Mouse (Mus musculus) CD4-positive naive resting alpha-beta T cell, adult 76 days (primary cell): Measurements from ENCODE around the gene Prap1. TPM values are rescaled to one million over a fixed set of nuclear protein-coding genes. Genes with fewer than 3 reads are reported as not detected.

ENCODE experiments used
- total RNA-seq: library from RNA; stranded (reverse); gene quantifications from one replicate; pipeline ENCODE4 v1.2.4, GENCODE M21; 2023

Prap1 gene
- total RNA-seq = not detected

DNA sequence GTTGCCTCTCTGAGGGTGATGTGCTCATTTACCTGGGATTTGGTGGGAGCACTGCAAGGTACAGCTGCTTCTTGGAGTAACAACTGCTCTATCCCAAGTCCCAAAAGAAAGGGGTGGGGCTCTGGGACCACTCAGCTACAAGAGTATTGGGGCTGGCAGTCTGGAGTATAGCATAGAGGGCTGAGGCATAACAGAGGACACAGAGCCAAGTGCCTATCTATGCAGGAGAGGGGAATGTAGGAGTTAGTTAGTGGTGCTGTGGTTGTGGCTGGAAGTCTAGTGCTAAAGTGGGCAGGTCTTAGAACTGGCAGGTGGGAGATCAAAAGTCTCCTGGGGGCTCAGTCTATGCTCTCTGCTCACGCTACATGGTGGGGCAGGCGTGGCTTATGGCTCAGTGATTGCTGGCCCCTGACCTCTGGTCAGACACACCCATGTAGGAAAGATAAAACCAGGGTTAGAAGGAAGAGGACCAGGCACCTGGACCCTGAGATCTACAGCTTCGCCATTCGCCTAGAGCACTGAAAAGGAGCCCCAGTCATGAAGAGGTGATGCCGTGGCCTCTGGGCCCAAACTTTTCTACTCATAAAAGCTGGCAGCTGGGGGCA lies at the start of gene Prap1:
Gene Prap1, plus strand, starts transcription at position 472 of the 605 bp plus-strand sequence.

DNA sequence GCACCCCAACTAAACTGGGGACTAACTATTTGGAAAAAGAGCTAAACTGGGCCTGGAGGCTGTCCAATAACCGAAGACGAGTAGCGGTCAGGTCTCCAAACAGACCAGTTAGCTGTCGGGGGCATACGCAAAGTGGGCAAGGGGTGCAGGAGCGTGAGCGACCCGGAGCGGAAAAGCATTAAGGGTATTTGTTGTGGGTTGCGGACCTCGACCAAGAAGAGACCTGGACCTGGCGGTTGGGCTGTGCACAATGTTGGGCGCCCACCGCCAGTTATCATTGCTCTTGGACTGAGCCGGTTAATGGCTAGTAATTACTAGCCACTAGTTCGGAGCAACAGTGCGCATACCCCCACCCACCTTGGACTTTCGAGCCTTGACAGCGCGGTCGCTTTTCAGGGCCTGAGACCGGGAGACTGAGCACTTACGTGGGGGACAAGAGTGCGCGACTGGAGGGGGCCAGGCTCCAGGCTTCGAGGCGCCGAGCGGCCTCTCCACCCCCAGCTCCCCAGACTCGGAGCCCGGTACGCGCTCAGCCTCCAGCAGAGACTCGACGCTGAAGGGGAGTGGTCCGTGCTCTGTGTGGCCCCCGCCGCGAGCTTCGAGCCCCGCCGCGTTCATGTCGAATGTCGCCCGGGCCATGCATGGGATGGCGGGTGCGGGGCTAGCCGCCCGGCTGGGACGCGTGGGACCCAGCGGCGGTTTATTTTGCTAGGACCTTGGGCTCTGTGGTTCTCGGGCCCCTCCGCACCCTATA lies 44.7 kb upstream of the Prap1 start, which contains the start of gene Msx3:
Gene Msx3, minus strand, starts transcription at position 729 of the 754 bp plus-strand sequence.

DNA sequence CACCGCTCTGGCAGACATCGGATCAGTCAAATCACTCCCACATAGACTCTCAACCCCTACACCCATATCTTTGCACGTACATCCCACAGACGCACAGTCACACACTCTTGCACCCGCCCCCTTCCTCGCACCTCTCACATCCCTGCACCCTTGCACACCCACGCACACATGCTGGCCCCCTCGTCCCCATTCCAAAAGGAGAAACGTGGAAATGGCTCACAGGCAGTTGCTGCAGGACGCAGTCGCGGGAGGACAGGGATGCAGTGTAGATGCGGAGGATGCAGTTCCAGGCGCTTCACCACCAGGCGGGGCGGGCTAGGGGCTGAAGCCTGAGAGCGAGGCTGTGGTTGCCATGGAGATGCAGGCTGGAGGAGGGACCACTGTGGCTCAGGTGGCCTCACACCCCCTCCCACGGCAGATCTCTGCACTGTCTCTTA lies 10.9 kb upstream of the Prap1 start, which contains the start of gene Caly:
Gene Caly, minus strand, starts transcription at position 307 of the 437 bp plus-strand sequence.

DNA sequence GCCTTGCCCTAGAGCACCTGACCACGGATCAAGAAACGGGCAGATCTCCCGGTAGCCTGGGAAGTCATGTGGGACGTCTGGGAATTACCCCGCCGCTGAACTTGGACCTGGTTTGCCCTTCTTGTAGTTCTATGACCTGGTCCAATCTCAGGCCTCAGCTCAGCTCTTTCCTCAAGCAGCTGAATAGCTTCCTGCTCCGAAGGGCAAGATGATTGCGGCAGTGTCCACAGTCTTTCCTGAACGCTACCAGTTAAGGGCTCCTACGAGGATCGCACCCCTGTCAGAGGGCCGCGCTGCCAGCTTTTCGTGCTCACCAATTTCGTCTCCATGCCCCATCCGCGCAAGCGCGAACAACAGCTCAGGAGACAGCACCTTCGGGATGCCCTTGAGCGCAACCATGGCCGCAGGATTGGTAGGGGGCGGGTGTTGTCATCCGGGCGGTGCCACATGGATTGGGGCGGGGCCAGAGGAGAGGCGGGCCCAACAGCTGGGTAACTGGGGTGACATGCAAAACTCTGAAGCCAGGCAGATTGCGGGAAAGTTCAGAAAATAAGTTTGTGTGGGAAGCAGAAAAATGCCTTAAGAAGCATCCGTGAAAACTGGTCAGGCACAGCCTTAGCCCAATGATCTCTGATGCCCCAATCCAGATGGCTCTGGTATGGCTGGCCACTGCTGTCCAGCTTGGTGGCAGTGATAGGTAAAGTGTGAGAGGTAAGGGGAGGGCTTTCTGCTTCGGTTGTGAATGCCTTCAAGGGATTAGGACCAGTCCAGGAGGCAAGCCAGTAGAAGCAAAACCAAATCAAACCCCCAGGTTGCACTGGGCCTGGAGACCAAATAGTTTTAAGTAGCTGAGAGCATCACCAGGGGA lies 9.0 kb downstream of the Prap1 start, which contains the start of gene Fuom:
Gene Fuom, minus strand, starts transcription at position 449 of the 868 bp plus-strand sequence.

DNA sequence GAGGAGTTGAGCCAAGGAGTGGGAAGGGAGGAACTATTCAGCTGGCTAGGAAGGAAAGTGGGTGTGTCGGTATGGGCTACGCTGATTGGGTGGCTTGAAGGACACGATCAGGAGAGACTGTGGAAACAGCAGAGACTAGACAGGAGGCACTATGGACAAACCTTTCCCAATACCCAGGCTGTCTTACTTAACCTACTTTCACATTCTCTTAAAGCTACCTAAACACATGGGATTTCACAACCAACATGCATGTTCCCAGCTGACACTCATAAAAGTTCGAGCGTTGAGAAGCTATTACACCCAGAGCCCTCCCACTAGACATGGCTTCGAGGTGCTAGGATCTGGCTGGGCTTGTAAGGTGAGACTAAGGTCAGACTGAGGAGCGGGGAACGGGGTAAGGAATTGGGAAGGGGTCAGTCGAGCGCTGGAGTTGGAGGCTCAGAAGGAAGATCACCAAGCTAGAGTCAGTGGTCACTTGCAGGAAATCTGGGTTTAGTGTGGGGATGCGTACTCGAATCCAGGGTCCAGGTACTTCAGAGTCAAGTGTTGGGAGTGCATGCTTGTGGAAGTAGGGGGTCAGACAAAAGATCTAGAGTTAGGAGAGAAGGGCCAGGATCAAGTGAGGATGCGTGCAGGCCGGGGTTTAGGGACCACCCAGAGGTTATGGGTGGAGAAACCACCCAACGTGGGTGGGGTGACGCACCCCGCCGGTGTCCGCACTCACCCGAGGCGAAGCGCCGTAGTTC lies 22.6 kb downstream of the Prap1 start, which contains the start of gene Paox:
Gene Paox, plus strand, starts transcription at position 217 of the 746 bp plus-strand sequence.

DNA sequence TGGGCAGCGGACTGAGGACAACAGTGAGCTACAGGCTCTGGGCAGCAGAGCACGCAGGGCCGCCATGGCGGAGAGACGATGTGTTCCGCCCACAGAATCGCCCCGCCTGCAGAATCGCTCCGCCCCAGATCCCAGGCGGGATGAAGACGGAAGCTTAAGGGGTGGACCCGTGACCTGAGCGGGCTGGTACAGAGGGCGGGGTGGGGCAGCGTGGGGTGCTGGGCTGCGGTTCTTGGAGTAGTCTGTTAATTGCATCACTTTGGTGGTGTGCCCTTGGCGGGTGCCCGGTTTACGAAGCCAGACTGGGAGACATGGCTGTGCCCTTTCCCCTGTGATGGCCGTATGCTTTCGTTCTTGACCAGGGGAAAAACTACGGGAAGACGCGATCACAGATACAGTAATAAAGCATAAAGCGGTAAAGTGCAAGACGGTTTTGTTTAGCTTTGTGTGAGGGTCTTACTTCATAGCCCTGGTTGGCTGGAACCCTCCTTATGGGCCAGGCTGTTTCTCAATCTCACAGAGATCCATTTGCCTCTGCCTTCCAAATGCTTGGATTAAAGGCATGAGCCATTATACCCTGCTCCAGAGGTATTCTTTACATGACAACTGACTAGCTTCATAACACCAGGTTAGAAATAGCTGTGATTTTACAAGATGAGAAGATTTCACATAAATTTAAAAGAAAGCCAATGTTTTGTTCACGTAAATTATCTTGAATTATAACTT lies 23.3 kb downstream of the Prap1 start, which contains the start of gene Echs1:
Gene Echs1, minus strand, starts transcription at position 148 of the 726 bp plus-strand sequence.

DNA sequence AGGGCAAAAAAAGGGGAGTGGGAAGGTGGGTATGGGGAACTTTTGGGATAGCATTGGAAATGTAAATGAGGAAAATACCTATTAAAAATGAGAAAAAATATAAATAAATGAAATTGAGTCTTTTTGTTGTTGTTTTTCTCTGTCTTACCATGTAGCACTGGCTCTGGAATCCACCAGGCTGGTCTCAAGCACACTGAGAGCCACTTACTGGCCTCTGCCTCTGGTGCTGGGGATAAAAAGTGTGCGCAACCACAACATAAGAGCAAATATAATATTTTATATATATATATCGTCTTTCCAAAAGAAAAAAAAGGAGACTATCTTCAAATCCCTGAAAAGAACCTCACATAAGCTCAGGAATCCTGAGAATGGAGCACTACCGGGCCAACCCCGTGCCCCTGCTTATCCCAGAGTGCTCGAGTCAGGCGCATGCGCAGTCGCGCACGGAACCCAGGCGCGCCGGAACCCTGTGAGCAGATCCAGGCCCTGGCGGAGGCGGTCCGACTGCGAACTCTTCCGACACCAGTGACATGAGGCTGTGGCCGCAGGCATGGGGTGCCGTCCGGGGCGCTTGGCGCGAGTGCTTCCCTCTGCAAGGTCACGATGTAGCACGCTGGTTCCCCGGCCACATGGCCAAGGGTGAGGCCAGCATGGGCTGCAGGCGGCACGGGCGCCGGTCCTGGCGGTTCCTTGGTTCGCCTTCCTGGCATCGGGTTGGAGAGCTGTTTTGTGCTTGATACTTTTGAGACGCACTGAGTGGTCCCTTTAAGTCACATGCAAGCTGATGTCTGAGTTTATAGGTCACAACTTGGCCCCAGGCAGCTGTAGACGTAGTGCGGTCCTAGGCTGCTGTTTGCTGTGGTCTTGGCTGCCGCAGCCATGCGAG lies 44.2 kb downstream of the Prap1 start, which contains the start of gene Mtg1:
Gene Mtg1, plus strand, starts transcription at position 430 of the 886 bp plus-strand sequence.

Other genes with a start within 250 kb of the Prap1 start
- gene Kndc1, start 198.7 kb upstream of the Prap1 start, total RNA-seq = not detected
- not detected for gene Utf1, start 149.6 kb upstream of the Prap1 start, total RNA-seq
- not detected for gene 6430531B16Rik, start 114.6 kb upstream of the Prap1 start, total RNA-seq
- gene Adam8, start 100.8 kb upstream of the Prap1 start, total RNA-seq = 3.3 TPM
- gene Zfp511, start 57.0 kb upstream of the Prap1 start, total RNA-seq = 36.5 TPM
- gene Tubgcp2, start 56.7 kb upstream of the Prap1 start, total RNA-seq = 24.5 TPM
- gene Msx3, start 44.3 kb upstream of the Prap1 start, total RNA-seq = not detected
- gene Caly, start 10.8 kb upstream of the Prap1 start, total RNA-seq = not detected
- gene Fuom, start 9.0 kb downstream of the Prap1 start, total RNA-seq = 8.1 TPM
- gene Paox, start 22.4 kb downstream of the Prap1 start, total RNA-seq = 6.0 TPM
- 32.8 TPM for gene Echs1, start 23.1 kb downstream of the Prap1 start, total RNA-seq
- 11.8 TPM for gene Mtg1, start 44.2 kb downstream of the Prap1 start, total RNA-seq
- not detected for gene Sprn, start 61.5 kb downstream of the Prap1 start, total RNA-seq
- gene Olfr522, start 71.4 kb downstream of the Prap1 start, total RNA-seq = not detected
- not detected for gene Olfr523, start 79.8 kb downstream of the Prap1 start, total RNA-seq
- not detected for gene Olfr524, start 112.6 kb downstream of the Prap1 start, total RNA-seq
- gene Cd163l1, start 124.9 kb downstream of the Prap1 start, total RNA-seq = not detected
- 0.32 TPM for gene 5830411N06Rik, start 153.9 kb downstream of the Prap1 start, total RNA-seq
- gene Olfr525, start 227.5 kb downstream of the Prap1 start, total RNA-seq = not detected
- not detected for gene Olfr527, start 240.6 kb downstream of the Prap1 start, total RNA-seq